Mouse (Mus musculus): Measurements from ENCODE around the gene Rreb1. TPM values are rescaled to one million over a fixed set of nuclear protein-coding genes. Genes with fewer than 3 reads are reported as not detected.
A peak's percentile ranks its signal among the peaks of the same experiment; 100 is the strongest.

Gene Rreb1
- total RNA-seq, 2 experiments from 2014 or later = 41.9 to 61.8 TPM

DNA sequence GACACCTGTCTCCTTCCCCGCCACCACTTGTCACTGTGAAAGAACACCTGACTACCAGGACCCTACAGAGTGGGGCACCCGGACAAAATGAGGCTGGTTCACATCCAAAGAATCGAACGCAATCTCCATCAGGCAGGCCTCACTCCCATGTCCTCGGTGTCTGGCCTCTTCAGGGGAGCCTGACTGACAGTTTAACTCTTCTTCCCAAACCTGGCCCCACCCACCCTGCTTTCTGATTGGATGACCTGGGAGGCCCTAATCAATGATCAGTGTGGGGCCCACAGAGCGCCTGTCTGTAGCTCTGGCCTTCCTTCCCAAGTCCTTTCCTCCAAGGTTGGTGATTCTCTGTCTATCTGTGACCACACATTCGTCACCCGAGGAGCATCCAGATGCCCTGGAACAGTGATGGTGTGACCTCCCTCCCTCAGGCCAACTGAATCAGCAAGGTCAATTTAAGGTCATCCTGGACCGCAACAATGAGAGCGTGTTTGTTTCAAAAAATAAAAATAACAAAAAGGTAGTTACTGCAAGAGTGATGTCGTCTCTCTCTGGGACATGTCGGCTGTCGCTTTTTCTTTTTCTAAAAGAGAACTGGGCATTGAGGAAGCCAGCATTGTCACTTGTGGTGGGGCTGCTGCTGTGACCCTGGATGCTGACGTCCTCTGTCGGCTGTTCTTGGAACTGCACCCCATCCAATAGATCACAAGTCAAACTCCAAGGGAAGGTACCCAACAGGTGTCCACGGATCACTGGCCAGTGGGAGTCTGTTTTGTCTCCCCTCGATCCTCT lies 187.1 kb downstream of the Rreb1 start:
- DNase-seq (ENCODE audit: extremely low spot score in 1 of 2, low spot score in 1 of 2) = no peak

DNA sequence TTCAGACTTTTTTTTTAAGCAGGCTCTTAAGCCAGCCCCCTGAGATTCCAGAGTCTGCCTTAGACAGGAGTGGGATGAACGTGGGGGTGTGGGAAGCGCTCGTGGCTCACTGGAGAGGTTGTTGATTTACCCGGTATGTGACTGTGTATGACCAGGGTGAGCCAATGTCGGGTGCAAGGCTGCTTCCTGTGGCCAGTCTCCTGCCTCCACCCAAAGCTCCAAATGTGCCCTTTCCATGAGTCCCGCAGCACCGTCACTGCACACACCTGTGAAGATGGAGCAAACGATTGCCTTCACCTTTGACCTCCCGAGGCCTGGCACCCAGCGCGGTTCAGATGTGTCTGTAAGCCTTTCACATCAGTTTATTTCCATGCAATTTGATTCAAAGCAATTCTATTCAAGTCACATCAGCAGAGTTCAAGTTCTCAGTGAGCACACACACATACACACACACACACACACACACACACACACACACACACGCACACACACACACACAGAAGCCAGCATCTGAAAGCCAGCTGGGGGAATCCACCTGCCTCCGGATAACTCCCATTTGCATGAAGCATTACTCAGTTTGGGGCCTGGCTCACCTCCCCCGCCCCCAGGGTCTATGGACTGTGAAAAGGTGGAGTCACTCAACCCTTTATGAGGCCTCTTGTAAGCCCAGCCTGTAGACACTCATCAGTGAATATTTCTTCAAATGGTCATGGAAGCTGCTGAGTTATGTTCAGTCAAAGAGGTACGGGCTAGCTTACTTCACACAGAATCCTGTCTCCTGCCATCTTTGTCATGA lies 188.3 kb downstream of the Rreb1 start:
- no peak for DNase-seq (ENCODE audit: extremely low spot score in 1 of 2, low spot score in 1 of 2)

DNA sequence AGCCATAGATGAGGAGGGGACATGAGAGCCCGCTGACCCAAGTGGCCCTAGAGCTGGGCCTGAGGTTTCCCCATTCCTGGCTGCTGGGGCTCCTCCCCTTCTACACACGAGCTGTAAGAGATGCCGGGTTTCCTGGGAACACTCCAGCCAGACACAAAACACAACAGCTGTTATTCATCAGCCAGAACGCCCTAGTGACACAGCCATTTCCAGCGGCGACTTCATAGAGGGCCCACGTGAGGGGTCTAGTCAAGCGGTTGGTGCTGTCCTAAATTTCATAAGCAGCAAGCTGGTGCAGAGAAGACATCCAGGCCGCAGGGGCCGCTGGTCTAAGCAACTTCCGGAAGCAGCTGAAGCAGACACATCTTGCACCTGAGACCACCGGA lies 188.8 kb downstream of the Rreb1 start:
- no peak for DNase-seq (ENCODE audit: extremely low spot score in 1 of 2, low spot score in 1 of 2)

DNA sequence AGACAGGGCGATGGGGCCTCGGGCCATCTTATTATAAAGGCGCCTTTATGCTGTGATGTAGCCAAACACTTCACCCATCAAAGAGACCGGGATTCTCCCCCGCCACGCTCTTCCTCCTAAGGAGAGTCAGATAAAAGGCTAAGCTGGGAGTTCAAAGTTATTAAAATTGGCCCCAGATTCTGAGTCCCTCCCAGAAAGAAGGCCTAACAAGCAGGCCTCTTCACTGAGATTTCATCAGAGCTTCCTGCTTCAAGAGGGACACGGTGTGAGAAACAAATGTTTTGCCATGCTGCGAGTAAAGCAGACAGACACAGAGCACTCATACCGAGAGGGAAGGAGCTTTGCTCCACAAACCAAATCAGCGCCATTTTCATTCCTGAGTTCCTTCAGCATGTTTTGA lies 189.4 kb downstream of the Rreb1 start:
- DNase-seq (ENCODE audit: extremely low spot score in 1 of 2, low spot score in 1 of 2) = no peak

DNA sequence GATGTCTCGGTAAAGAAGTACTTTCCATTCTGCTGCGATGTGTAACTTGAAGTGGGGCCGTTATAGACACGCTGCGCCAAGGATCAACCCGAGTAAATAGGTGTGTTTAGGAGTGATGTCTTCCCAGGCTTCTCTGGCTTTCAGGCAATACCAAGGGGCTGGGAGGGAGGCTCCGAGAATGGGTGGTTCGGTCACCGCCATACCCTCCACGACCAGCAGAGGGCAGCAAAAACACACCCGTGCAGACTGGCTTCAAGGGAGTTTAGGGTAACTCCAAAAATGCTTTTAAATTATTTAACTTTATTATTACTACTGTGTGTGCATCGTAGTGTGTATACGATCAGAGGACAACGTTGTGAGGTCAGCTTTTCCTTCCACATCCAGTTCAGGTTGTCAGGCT lies 191.1 kb downstream of the Rreb1 start:
- DNase-seq (ENCODE audit: extremely low spot score in 1 of 2, low spot score in 1 of 2) = peak; percentile 92 to 99

DNA sequence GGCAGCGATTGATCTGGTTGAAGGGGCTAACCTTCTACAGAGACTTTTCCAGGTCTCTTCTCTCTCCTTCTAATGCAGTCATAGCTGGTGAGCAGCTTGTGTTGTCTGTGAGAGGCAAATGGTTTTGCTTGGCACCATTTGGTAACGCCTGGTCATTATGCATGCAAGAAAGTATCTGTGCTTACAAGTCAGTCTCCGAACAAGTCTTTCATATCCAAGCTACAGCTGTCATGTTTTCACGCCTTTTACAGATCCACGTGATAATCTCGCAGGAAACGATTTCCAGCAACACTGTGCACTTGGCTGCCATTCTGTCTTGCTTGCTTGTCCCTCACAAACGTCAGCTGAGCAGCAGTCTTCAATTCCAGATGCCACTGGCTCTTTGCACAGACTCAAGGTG lies 191.8 kb downstream of the Rreb1 start:
- no peak for DNase-seq (ENCODE audit: extremely low spot score in 1 of 2, low spot score in 1 of 2)

DNA sequence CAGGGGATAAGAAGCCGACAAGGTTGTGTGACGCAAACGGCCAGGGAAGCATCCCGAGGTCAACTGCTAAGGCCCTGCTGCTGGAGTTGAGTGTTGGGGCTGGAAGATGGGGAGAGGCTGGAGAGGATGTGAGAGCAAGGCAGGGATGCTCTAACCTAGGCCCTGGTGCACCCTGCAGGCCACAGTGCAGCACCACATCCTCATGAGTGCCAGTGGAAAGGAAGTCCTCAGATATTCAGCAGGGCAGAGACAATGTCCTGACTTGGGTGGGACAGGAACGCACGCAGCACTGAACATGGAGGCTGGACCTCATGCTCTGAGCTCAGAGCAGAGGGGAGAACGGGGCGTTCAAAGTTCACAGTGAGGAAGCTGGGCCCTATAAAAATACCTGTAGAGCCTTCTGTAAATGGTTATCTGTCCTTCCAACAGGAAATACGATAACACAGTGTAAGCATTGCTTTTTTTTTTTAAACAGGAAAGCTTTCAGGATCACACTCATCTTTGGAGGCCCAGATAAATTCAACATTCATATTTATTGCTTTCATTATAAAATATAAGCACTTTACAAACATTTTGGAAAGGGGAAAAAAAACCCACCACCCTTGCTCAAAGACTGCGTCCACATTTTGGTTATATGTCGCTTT lies 192.8 kb downstream of the Rreb1 start:
- DNase-seq (ENCODE audit: extremely low spot score in 1 of 2, low spot score in 1 of 2) = no peak

DNA sequence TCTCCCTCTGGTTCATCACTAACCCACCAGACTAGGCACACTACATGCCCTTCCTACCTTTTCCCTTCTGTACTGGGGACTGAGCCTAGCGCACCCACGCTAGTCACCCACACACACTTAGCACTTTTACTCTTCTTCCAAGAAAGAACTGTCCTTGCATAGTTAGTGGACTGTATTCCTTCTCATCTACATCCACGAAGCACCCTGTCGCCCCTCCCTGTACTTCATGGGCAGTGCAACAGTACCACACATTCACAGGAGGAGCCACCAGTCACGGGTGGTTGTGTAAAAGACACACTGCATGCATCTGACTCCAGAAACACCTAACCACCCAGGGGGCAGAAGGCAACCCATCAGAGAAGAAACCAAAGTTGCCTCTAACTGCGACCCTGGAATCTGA lies 195.8 kb downstream of the Rreb1 start:
- DNase-seq (ENCODE audit: extremely low spot score in 1 of 2, low spot score in 1 of 2) = no peak

DNA sequence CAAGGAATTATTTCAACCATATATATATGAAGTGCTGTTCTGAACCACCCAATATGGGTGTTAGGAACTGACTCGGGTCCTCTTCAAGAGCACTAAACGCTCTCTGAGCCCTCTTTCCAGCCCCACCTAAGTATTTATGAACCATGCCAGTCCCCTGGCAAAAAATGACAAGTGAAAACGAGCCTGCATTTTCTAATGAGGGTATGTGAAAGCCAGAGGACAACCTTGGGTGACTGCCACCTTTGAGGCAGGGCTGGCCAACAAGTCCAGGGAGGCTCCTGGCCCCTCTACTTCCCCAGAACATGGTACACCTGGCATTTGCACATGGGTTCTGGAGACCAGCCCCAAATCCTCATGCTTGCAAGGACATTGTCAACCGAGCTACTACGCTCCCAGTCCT lies 196.5 kb downstream of the Rreb1 start:
- no peak for DNase-seq (ENCODE audit: extremely low spot score in 1 of 2, low spot score in 1 of 2)

DNA sequence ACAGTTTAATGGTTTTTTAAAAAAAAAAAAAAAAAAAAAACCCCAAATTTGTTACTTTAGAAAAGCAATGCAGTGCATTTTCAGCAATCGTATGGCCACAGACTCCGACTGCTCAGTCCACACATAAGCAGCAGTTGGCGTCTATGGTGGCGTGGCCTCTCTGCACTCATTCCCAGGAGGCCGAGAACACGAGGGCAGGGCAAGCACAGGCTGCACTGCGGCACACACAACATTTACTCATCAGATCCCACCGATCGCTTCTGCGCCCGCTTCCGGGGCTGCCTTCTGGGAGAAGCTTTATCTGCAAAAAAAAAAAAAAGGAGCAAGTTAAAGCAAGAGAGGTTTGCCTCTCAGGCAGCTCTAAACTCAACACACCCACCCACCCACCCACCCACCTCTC lies 201.3 kb downstream of the Rreb1 start:
- DNase-seq (ENCODE audit: extremely low spot score in 1 of 2, low spot score in 1 of 2) = no peak

DNA sequence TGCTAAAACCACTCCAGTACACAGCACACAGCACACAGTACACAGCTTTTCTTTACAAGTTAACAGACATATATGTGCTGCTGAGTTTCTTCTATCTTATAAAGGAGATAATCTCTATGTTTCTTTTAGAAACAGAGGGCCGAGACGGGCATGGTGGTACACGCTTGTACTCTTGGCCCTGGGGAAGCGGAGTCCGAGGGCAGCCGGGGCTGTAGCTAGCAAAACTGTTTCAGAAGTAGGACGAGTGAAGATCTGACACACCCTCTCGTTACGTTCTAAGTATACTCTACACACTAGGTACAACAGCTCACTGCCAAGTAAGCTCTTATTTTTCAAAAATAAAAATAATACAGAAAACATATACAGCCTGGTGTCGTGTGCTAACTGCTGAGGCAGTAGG lies 202.1 kb downstream of the Rreb1 start:
- DNase-seq (ENCODE audit: extremely low spot score in 1 of 2, low spot score in 1 of 2) = no peak

DNA sequence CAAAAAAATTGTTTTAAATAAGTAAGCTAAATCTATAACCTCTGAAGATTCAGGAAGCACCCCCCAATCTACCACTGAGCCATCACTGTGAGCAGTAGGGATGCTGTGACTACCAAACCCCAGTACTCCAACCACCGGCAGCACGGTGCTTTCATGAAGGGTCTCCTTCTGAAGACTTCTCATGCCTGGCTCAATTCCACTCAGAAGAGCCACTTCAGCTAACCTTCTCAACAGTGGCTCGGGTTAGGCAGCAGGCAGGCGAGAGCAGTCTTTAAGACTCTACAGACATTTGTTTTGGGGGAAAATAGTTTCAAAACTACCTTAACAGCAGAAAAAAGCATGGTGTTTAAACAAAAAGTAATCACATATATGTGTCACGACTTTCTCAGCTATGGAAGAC lies 202.9 kb downstream of the Rreb1 start:
- no peak for DNase-seq (ENCODE audit: extremely low spot score in 1 of 2, low spot score in 1 of 2)

DNA sequence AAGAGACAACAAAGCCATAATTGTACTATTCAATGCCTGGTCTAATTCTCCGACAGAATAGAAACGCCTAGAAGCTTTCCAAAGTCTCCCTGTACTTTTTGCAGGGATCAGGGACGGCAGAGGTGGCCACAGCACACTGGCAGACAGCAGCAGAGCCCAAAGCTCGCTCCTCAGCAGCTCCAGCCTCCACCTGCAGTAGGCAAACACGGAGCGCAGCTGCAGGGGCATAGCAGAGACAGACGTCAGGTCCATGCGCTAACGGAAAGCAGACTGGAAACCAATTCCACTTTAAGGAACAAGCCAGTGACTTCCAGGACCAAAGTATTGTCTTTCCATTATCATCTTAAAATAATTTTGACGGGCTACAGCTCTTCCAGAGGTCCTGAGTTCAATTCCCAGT lies 208.0 kb downstream of the Rreb1 start:
- DNase-seq (ENCODE audit: extremely low spot score in 1 of 2, low spot score in 1 of 2) = no peak

DNA sequence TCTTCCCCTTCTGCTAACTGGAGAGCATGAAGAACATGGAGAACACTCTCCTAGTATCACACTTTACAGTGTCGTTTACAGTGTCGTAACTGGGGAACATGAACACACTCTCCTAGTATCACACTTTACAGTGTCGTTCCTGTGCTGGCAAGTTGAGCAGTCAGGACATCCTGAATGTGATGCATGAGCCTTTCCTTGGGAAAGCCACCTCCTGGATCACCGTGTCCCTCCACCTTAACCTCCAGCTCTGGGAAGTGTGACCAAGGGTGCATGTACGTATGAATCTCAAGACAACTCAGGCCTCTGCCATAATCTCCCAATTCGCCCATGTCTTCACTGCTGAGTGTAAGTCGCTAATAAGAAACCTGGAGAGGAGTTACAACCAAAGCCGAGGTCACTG lies 211.5 kb downstream of the Rreb1 start:
- DNase-seq (ENCODE audit: extremely low spot score in 1 of 2, low spot score in 1 of 2) = no peak

DNA sequence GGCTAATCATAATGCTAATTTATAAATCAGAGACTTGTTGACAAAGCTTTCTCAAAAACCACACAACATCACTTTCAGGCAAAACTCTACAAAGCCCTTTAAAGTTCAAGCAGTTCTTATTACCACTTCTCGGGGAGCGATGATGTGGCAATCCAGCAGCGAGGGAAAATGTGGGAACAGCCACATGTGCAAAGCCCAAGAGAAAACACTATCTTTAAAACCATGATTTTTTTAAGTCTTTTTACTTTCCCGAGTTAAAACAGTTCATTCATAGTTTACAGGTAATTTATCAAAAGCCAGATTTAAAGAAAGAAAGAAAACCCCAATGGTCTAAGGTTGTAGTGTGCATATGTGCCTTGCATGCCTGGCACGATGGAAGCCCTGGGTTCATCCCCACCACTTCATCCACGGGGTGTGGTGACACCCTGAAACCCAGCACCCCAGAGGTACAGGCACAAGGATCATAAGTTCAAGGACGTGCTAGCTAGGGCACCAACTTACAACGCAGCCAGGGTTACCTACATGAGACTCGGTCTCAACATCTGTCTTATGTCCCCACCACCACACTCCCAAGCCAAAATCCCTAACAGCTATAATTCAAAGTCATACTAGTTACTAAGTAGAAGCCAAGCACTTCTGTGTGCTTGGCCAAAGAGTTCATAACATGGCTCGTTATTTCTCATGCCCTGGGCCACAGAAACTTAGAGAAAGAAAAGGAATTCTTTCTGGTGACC lies 214.6 kb downstream of the Rreb1 start:
- no peak for DNase-seq (ENCODE audit: extremely low spot score in 1 of 2, low spot score in 1 of 2)

DNA sequence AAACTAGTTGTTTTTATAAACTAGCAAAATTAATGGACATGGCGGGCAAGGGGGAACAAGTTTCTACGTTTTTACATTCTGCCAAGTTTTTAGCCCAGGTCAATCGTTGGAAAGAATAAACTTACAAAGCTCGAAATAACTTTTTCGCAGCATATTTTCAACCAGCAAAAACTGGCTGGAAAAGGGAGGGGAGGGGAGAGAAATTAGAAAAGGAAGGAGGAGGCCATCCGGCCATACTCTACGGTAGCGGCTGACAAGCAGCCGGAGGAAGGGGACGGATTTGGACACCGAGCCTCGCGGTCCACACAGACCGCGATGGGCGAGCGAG lies 215.1 kb downstream of the Rreb1 start:
- DNase-seq (ENCODE audit: extremely low spot score in 1 of 2, low spot score in 1 of 2) = no peak

DNA sequence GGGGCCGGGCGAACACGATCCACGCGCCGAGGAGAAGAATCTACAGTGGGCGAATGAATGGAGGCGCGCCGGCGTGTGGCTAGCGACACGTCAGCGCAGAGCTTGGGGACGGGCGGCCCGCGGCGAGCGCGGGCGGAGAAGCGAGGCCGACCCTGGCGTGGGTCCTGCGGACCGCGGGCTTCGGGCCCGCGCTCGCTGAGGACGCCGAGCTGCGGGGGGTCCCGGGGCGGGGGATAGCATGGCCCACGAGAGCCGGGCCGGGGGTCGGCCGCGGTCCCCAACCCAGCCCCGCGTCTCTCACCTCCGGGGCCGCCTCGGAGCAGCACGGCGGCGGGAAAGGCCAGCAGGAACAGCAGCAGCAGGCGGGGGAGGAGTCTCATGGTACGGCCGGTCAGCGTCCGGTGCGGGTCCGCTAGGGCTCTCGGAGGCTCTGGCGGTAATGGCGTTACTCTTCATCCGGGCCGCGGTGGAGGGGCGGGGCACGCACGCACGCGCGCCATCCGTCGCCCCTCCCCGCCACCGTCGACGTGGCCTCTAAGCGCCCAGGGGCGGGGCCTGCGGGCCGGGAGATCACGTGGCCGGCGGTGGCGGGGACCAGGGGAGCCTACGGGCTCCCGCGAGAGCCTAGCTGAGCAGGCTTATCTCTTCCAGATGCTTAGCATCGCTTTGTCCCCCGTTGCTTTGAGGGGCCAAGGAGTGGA lies 215.7 kb downstream of the Rreb1 start, which contains the start of gene Ssr1:
TSS of gene Ssr1 (minus strand) at position 514 of the 701 bp plus-strand sequence.
- peak; percentile 90 for DNase-seq (ENCODE audit: extremely low spot score in 1 of 2, low spot score in 1 of 2)

DNA sequence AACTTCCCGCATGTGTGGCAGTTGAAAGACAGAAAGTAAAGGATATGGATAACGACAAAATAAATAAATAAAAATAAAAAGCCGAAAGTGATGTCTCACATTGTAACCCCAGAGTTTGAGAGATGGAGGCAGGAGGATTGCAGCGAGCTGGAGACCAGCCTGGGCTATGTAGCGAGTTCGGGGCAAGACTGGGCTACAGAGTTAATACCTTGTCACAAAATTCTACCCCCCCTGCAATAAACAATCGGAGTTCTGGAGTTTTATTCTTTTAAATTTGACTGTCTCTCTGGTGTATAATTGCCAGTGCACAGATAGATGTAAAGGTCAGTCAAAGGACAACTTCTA lies 216.2 kb downstream of the Rreb1 start:
- no peak for DNase-seq (ENCODE audit: extremely low spot score in 1 of 2, low spot score in 1 of 2)

DNA sequence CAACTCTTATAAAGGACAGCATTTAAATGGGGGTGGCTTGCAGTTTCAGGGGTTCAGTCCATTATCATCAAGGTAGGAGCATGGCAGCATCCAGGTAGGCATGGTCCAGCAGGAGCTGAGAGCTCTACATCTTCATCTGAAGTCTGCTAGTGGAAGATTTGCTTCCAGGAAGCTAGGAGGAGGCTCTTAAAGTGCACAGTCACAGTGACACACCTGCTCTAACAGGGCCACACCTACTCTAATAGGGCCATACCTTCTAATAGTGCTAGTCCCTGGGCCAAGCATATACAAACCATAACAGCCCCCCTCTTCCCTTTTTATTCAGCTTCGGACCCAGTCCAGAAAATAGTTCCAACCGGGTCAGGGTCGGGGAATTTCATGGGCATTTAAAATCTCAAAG lies 221.5 kb downstream of the Rreb1 start:
- DNase-seq (ENCODE audit: extremely low spot score in 1 of 2, low spot score in 1 of 2) = no peak

Data from layer of hippocampus, postnatal 25 days (tissue).